Mouse (Mus musculus): Measurements from ENCODE around the gene Rab6b. TPM values are rescaled to one million over a fixed set of nuclear protein-coding genes. Genes with fewer than 3 reads are reported as not detected.

Rab6b gene
- 43.8 TPM for polyA plus RNA-seq (2021)

DNA sequence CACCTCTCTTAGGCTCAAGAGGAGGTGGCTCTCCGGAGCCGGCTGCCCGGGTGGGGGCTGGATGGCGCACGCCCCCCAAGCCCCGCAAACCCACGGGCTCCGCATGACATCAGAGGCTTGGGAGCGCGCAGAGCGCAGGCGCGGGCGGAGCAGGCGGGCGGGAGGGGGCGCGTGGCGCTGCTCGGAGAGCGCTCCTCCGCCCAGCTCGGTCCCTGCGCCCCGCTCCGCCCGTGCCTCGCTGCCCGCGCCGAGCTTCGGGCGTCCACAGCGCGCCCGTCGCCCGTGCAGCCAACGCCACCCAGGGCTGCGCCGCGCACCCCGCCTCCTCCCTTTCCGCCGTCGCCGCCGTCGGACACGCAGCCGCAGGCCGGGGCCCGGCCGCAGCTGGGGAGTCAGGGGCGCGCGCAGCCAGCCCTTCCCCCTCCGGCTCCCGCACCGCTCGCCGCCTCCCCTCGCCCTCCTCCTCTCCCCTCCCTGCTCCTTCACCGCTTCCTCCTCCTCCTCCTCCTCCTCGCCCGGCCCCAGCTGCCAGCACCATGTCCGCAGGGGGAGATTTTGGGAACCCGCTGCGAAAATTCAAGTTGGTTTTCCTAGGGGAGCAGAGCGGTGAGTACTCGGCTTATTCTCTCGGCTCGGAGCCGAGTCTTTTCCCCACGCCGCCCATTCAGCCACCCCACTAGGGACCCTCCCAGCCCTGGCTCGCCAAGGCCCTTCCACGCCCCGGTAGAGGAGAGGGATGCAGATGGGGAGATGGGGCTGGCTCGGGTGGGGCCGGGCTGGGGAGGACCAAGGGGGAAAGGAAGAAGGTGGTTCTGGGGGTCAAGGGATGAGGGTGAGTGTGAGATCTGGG, at the start of gene Rab6b:
Gene Rab6b, plus strand, starts transcription at position 167 of the 850 bp plus-strand sequence.
- H3K27me3 ChIP-seq = no peaks in the 10 kb centered on the region
- peak; percentile 78 for ATAC-seq
- no peak for DNase-seq (ENCODE audit: low read depth, low spot score)
- in situ Hi-C loops (cut with MboI; ENCODE audit: low pct_unique_long_range_greater_than_20kb) = loop anchor here (10.0 kb wide), 1 partner anchor 193 kb away; the partner anchor contains the start of genes 1300017J02Rik and Topbp1
- TF ChIP-seq CTCF (IDR thresholded peaks at IDR 0.05) = no peak
- POLR2A ChIA-PET = interaction anchor here (0.6 kb wide), 2 partner anchors 90 to 167 kb away, joined by 3 read pairs; partner anchors contain the start of gene Srprb
- CTCF ChIA-PET = interaction anchor here (0.8 to 1.1 kb wide), 2 partner anchors 13 to 18 kb away, joined by 3 to 4 read pairs; no protein-coding TSS in a partner anchor

GRCm38 (mm10) chr9:103063591-103063990, 48.0 kb upstream of the Rab6b start:
- no peaks in the 10 kb centered on the region for H3K27me3 ChIP-seq
- ChIA-PET CTCF (no interaction called here), POLR2A (no interaction called here)
- ATAC-seq (no peak), DNase-seq (ENCODE audit: low read depth, low spot score) (no peak)
- TF ChIP-seq CTCF (IDR thresholded peaks at IDR 0.05) = no peak
- in situ Hi-C loops (cut with MboI; ENCODE audit: low pct_unique_long_range_greater_than_20kb) = no loop called here

GRCm38 (mm10) chr9:103066845-103067244, 44.7 kb upstream of the Rab6b start:
- in situ Hi-C loops (cut with MboI; ENCODE audit: low pct_unique_long_range_greater_than_20kb) = no loop called here
- DNase-seq (ENCODE audit: low read depth, low spot score) (no peak), ATAC-seq (no peak)
- H3K27me3 ChIP-seq = no peaks in the 10 kb centered on the region
- CTCF ChIA-PET = no interaction called here
- no peak for TF ChIP-seq CTCF (IDR thresholded peaks at IDR 0.05)
- POLR2A ChIA-PET = interaction anchor here (0.7 kb wide), 1 partner anchor 9 kb away, joined by 4 read pairs; no protein-coding TSS in a partner anchor

GRCm38 (mm10) chr9:103067651-103068050, 43.9 kb upstream of the Rab6b start:
- CTCF ChIA-PET = interaction anchor here (1.1 kb wide), 1 partner anchor 16 kb away, joined by 3 read pairs; no protein-coding TSS in a partner anchor
- POLR2A ChIA-PET = no interaction called here
- no peaks in the 10 kb centered on the region for H3K27me3 ChIP-seq
- DNase-seq (ENCODE audit: low read depth, low spot score) (no peak), ATAC-seq (no peak)
- TF ChIP-seq CTCF (IDR thresholded peaks at IDR 0.05) = no peak
- in situ Hi-C loops (cut with MboI; ENCODE audit: low pct_unique_long_range_greater_than_20kb) = no loop called here

- ATAC-seq (no peak), DNase-seq (ENCODE audit: low read depth, low spot score) (no peak)
- H3K27me3 ChIP-seq = no peaks in the 10 kb centered on the region
- CTCF ChIA-PET = interaction anchor here (1.1 kb wide), 1 partner anchor 14 kb away, joined by 3 read pairs; no protein-coding TSS in a partner anchor
- no peak for TF ChIP-seq CTCF (IDR thresholded peaks at IDR 0.05)
- POLR2A ChIA-PET = no interaction called here
- in situ Hi-C loops (cut with MboI; ENCODE audit: low pct_unique_long_range_greater_than_20kb) = no loop called here
These were observed 42.8 kb upstream of the Rab6b start for GRCm38 (mm10) chr9:103068769-103069168.

DNA sequence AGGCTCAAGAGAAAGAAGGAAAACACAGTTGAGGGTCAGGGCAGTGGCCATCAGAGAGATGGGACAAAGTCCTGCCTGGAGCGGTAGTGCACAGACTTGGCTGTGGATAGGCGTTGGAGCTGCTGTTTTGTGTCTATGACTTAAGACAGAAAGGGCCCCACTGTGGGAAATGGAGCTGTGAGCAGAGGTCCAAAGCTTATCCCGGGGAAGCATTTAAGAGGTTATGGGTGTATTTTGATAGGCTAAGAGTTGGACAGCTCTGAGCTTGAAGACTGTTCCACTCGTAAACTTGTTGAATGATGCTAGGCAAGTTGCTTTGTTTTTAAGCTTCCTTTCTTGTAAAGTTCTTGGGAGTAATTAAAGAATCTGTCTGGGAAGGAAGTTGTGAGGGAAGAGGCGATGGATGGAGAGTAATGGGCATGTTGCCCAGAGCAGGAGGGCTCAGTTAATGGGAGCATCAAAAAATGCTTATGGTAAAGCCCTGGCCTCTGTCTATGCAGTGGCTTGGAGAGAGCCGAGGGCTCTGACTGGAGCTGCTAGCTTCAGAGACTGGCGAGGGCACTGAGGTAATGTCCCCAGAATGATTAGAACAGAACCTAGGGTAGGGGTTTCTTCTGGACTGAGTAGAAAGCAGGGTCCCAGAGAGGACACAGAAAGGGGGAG, 39.9 kb upstream of the Rab6b start:
- ATAC-seq (no peak), DNase-seq (ENCODE audit: low read depth, low spot score) (no peak)
- TF ChIP-seq CTCF (IDR thresholded peaks at IDR 0.05) = no peak
- in situ Hi-C loops (cut with MboI; ENCODE audit: low pct_unique_long_range_greater_than_20kb) = no loop called here
- POLR2A ChIA-PET = no interaction called here
- CTCF ChIA-PET = interaction anchor here (0.7 kb wide), 1 partner anchor 13 kb away, joined by 3 read pairs; no protein-coding TSS in a partner anchor
- no peaks in the 10 kb centered on the region for H3K27me3 ChIP-seq

DNA sequence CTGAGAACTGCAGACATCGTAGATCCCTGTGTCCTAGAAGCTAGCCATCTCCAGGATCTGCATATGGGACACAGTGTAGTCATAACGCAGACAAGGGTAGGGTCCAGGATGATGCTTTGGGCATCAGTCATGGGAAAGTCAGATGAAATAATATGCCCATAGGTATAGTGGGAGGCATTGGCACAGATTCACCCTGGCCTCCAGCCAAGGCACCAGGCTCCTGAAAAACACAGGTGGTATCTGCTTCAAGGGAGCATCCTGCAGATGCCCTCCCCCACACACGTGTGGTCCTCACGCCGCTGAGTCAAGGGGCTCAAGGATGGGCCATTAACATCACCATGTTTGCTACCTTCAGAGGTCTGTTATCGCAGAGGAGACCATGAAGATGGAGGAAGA, 39.4 kb upstream of the Rab6b start:
- no peak for DNase-seq (ENCODE audit: low read depth, low spot score)
- CTCF ChIA-PET = interaction anchor here (0.7 kb wide), 1 partner anchor 13 kb away, joined by 3 read pairs; no protein-coding TSS in a partner anchor
- POLR2A ChIA-PET = no interaction called here
- TF ChIP-seq CTCF (IDR thresholded peaks at IDR 0.05) = no peak
- ATAC-seq = no peak
- no peaks in the 10 kb centered on the region for H3K27me3 ChIP-seq
- in situ Hi-C loops (cut with MboI; ENCODE audit: low pct_unique_long_range_greater_than_20kb) = no loop called here

GRCm38 (mm10) chr9:103072926-103073515, 38.6 kb upstream of the Rab6b start:
- no peaks in the 10 kb centered on the region for H3K27me3 ChIP-seq
- CTCF ChIA-PET = no interaction called here
- ATAC-seq (peak; percentile 39), DNase-seq (ENCODE audit: low read depth, low spot score) (no peak)
- in situ Hi-C loops (cut with MboI; ENCODE audit: low pct_unique_long_range_greater_than_20kb) = no loop called here
- POLR2A ChIA-PET = no interaction called here
- TF ChIP-seq CTCF (IDR thresholded peaks at IDR 0.05) = no peak

- no peaks in the 10 kb centered on the region for H3K27me3 ChIP-seq
- no peak for ATAC-seq
- ChIA-PET CTCF (no interaction called here), POLR2A (no interaction called here)
- no peak for DNase-seq (ENCODE audit: low read depth, low spot score)
- in situ Hi-C loops (cut with MboI; ENCODE audit: low pct_unique_long_range_greater_than_20kb) = no loop called here
- no peak for TF ChIP-seq CTCF (IDR thresholded peaks at IDR 0.05)
These were observed 34.6 kb upstream of the Rab6b start for GRCm38 (mm10) chr9:103076836-103077531.

- no peak for TF ChIP-seq CTCF (IDR thresholded peaks at IDR 0.05)
- ChIA-PET POLR2A (interaction anchor here (1.3 kb wide), 1 partner anchor 8 kb away, joined by 3 read pairs; no protein-coding TSS in a partner anchor), CTCF (interaction anchor here (1.2 kb wide), 1 partner anchor 8 kb away, joined by 3 read pairs; no protein-coding TSS in a partner anchor)
- DNase-seq (ENCODE audit: low read depth, low spot score) (no peak), ATAC-seq (no peak)
- in situ Hi-C loops (cut with MboI; ENCODE audit: low pct_unique_long_range_greater_than_20kb) = no loop called here
- H3K27me3 ChIP-seq = no peaks in the 10 kb centered on the region
These were observed 33.3 kb upstream of the Rab6b start for GRCm38 (mm10) chr9:103078194-103078691.
